Mouse (Mus musculus) cerebellum, postnatal 36 days (tissue): ENCODE results near the gene Trappc6a.

Source experiments
- DNase-seq, 2 experiments: peaks; one replicate each; pipeline ENCODE4 v3.0.0; 2021 to 2022; ENCODE audit warnings: mixed read lengths in 2 of 2

Gene Trappc6a

GRCm38 (mm10) chr7:19562643-19563410 is 54.6 kb downstream of the Trappc6a start, which contains the start of gene Ppp1r37:
TSS of gene Ppp1r37 (minus strand) at chr7:19563076.
- DNase-seq: peak in 1 of 2 experiments; percentile 29

- DNase-seq: no peak
These were observed 55.7 kb downstream of the Trappc6a start for GRCm38 (mm10) chr7:19563884-19564283.

GRCm38 (mm10) chr7:19564455-19564854 is 56.3 kb downstream of the Trappc6a start:
- peak in 1 of 2 experiments; percentile 22 for DNase-seq
